Mouse (Mus musculus) lung, postnatal 4 days (tissue): ENCODE measurements at regions not wholly inside any gene's neighbourhood (a gene's known extent, or its start where the extent isn't known, plus 50 kb on each side); places are given as distances from the start of the nearest gene placed in this dataset.

Experiments
- DNase-seq, 2 experiments: peaks; one replicate each; pipeline ENCODE4 v3.0.0; 2021

DNA sequence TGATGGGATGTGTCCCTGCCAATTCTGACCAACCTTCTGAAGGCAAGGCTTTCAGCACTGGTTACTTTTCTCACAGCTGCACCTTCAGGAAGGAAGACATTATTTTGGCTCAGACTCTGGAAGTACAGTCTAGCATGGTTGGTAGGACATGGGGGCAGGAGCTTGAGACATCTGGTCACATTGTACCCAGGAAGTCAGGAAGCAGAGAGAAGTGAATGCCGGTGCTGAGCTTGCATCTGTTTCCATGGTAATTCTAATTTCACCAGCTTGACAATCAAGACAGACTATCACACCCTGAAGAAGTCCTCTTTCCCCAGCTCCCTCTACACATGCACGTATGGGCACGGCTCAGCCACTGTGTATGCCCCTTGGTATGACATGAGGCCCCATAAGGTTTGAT is 210.6 kb downstream of the Cyp26b1 start:
- no peak for DNase-seq

- no peak for DNase-seq
These were observed 212.1 kb downstream of the Cyp26b1 start for GRCm38 (mm10) chr6:84381571-84381970.

DNA sequence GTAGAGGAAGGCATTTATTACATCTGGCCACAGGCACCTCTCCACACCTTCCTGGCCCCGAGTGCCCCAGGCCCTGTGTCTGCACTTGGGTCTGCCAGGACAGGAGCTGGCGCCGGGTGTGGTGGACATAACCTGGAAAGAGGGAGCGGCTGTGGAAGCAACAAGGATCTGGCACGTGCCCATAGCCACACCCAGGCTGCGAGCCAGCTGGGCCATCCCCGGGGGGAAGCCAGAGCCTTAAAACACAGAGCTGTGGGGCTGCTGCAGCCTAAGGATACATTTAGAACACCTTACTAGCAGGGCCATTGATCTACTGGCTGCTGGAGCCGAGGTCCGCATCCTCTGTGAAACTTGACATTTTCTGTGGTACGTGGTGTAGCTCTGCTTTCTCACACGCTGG is 217.0 kb downstream of the Cyp26b1 start:
- DNase-seq: no peak

DNA sequence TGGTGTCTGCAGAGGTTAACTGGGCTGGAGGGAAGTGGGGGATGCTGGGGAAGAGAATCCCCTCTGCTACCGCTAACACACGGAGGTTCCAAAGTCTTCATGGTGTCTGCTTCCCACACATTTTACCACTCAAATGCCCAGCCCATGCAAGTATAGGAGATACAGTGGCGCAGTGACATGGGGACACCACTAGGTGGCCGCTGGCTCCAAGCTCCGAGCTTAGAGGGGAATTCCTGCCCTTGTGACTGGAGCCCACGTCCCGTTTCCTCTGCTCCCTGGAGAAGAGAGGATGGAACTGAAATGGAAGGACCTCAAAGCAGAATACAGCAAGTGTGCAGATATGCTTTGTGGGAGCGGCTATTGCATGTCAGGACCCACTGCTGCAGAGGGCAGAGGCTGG is 218.2 kb downstream of the Cyp26b1 start:
- peak; percentile 59 to 62 for DNase-seq

- no peak for DNase-seq
These were observed 227.3 kb downstream of the Cyp26b1 start for GRCm38 (mm10) chr6:84366365-84366764.

DNA sequence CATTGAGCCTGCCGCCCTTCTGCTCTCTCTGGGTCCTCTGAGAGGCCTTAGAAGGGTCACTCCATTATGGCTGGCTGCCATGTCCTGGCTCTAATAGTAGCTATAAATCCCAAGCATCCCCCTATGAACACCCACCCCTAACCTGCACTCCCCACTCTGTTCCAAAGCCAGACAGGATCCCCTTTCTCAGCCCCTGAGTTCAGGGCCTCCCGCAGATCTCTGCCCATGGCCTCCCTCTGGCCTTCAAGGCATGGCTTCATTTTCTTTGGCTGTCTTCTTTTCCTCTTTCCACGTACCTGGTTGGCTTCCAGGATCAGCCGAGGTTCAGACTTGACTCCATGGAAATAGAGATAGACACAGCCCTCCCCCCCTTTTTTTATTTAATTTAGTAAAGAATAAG is 227.8 kb downstream of the Cyp26b1 start:
- DNase-seq: no peak

DNA sequence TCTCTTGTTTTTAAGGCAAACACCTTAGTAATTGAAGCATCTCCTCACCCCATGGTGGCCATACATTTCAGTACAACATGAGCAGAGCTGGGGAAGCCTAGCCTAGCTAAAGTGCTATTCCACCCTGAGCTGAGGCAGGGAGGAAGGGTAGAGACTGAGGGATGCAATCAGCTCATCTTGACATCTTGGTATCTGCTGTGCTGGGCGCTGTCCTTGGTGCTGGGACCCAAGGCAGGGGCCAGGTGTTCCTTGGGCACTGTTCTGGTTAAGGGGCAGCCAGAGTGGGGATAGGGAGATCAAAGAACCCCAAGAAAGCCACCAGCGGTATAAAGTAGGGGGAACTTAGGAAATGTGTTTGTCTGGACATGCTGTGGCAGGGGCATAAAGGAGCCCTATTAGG is 228.7 kb downstream of the Cyp26b1 start:
- DNase-seq: no peak

- DNase-seq: no peak
These were observed 231.4 kb downstream of the Cyp26b1 start for GRCm38 (mm10) chr6:84362331-84362730.

- DNase-seq: no peak
These were observed 235.8 kb downstream of the Cyp26b1 start for GRCm38 (mm10) chr6:84357911-84358310.

DNA sequence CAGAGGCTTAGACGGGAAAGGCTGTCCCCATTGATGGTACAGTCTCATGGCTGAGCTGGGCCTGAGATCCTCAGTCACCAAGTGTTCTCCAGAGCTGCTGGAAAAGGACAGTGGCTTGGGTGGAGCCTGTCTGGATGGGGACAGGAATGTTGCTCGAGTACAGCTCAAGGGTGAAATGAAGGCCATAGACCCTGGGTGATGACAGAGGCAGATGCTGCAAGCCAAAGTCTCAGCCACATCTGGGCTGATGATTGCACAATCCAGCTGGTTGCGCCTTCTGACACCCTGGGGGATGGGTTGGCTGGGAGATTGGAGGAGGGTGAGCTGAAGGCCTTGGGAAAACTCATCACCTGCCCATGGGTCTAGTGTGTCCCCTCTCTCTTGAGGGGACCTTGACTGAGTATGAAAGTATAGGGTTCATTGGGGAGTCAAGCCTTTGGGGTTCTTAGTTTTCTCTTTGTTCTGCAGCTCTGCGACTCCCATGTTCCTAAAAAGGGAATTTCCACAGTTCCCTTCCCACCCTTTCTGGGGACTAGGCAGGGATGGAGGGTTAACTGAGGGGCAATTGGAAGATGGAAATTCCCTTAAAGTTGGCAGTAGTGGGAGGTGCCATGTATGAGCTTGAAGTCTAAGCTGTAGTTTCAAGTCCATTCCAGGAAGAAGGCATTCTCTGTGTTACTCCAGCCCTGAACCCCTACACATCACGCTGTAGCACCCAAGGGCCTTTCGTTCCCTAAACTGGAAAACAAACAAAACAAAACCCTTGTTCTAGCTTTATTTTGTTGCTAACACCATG is 240.1 kb downstream of the Cyp26b1 start:
- DNase-seq: peak in 1 of 2 experiments; percentile 43

DNA sequence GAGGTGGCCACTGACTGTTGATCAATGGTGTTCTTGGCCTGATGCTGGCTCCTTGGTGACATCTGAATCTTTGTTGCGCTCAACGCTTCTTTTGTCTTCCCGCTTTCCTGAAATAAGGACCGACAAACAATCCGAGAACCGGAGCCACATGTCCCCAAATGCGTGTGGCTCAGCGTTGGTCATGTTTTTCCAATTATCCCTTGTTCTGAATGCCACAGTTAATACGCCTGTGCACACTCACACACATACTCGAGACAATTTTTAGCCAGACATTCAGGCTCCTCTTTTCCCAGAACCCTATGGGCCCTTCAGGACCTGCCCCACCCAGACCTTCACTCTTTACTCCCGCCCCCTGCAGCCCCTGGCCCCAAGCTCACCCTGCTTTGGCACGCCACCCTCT is 248.8 kb downstream of the Cyp26b1 start:
- DNase-seq: no peak

DNA sequence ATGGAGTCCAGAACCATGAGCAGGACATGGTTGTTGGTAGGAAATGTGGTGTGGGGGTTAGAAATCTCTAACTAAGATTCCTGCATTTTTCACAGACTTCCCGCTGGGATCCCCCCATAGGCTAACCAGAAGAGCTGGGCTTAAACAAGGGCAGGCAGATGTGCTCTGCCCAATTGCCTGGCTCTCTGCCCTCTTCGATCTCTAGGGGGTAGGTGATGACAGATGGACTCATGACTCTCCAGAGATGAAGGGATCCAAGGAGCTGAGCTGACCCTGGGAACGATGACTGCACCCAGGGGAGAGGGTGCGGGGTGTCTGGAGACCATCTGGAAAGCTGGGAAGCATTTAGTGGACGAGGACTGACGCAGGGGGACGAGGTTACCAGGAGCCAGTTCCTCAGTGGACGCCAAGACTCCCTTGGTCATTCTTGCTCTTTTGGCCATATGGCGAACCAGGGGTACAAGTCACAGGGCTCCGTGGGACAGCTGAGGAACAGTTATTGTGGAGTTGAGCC is 260.0 kb downstream of the Cyp26b1 start:
- DNase-seq: no peak

GRCm38 (mm10) chr6:84329106-84329505 is 264.6 kb downstream of the Cyp26b1 start:
- DNase-seq: no peak

DNA sequence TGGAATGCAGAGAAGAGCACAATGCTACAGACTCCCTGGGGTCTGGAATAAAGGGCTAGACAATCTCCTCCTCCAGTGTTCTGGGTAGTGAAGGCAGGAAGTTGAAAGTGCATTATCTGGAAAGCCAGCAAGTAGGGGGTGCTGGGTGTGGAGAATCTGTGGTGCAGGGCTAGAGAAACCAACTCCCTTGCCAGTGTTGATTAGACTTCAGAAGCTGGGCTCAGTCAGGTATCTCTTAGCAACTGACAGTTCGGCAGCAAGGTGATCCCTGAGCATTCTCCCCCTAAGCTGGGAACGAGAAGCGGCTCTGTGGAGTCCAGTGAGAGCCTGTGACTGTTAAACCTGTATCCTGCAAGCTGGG is 265.7 kb downstream of the Cyp26b1 start:
- no peak for DNase-seq

DNA sequence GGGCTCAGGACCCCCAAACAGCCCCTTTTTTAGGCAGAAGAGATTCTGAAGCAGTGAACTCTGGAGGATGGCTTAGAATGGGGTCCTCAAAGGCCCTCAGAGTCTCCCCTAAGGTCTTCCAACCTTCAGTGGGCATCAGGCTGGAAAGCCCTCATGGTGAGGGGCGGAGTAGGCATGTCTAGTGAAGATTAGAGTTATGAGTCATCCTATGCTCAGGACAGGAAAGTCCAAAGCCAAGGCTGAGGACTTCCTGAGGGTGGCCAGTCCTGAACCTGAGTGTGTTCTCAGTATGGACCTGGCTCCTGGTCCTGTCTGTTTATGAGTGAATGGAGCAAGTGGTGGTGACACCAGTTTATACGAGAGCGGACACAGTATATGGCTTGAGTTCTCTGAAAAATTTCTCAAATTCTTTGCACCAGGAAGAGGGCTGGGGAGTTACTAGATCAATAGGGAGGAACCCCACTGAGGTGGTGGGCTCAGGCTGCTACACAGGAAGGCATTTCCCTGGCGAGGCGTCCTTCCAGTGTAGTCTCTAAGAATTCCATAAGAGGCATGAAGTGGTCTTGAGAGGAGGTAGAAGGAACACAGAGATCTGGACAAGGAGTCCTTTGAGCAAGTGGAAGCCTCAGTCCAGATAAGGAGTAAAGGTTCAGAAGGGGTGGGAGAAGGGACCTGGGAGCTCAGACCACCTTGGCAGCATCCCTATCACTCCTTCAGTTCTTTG is 266.2 kb downstream of the Cyp26b1 start:
- DNase-seq: no peak

GRCm38 (mm10) chr6:84325384-84326114 is 268.2 kb downstream of the Cyp26b1 start:
- peak; percentile 61 to 87 for DNase-seq

DNA sequence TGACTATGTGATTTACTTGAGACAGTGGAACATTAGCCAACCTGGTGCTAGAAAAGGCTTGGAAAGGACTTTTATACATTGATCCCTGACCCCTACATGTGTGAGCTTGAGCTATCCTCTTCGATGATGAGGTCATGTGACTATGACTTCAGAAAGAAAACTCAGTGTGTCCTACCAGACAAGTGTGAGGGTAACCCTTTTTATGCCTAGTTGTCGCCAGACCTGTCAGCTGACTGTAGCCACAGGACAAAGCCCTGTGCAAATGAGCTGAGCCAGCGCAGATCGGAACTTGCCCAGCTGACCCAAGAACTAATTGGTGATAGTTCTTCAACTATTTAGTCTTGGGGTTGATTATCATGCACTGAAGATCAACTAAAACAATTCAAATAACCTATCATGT is 269.5 kb downstream of the Cyp26b1 start:
- no peak for DNase-seq

DNA sequence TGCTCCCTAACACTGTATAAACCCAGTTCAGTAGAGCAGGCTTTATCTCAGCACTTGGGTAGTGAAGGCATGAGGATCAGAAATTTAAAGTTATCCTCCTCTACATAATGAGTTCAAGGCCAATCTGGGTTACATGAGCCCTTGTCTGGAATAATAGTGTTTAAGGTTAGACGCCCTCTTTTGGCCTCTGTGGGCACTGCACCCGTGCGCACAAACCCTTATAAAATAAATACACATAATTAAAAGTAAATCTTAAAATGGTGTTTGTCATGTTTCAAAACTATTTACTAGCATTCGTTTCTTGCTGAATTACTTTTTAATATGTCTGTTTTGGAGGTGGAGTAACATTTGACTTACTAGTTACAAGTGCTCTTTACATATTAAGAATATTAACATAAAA is 271.2 kb downstream of the Cyp26b1 start:
- no peak for DNase-seq

DNA sequence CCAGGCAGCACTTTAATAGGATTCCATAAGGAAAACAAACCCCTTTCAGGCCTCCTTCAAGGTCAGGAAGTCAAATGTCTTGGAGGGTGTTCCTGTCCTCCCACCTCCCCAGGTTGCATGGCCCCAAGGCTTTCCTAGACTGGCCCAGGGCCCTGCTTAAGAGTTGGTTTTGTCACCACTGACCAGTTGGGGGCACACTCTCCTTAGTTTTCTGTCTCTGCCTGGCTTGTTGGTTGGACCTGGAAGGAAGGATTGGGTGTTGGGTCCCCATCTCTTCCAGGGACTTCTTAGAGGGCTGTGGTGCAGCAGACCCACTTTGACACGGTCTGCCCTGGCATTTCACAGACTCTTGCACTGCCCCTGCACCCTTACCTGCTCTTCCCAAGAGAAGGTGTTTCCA is 273.1 kb downstream of the Cyp26b1 start:
- DNase-seq: peak in 1 of 2 experiments; percentile 49

GRCm38 (mm10) chr6:84318774-84319173 is 274.9 kb downstream of the Cyp26b1 start:
- DNase-seq: peak; percentile 26 to 69

DNA sequence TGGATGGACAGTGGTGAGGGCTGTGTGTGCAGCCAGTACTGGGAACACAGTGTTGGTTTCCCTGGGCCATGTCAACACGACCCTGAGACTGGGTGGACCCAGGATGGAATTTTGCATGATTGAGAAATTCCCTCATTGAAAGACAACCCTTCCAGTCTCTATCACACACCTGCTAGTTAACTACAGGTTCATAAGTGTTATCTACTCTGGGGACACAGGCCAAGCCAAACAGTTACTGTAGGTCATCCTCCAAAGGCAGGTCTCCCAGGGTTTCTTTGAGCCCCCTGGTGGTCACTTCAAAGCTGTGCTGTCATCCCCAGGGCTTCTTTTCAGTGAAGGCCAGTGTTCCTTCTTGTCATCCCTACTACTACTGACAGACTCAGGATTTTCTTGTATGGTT is 276.7 kb downstream of the Cyp26b1 start:
- DNase-seq: no peak

DNA sequence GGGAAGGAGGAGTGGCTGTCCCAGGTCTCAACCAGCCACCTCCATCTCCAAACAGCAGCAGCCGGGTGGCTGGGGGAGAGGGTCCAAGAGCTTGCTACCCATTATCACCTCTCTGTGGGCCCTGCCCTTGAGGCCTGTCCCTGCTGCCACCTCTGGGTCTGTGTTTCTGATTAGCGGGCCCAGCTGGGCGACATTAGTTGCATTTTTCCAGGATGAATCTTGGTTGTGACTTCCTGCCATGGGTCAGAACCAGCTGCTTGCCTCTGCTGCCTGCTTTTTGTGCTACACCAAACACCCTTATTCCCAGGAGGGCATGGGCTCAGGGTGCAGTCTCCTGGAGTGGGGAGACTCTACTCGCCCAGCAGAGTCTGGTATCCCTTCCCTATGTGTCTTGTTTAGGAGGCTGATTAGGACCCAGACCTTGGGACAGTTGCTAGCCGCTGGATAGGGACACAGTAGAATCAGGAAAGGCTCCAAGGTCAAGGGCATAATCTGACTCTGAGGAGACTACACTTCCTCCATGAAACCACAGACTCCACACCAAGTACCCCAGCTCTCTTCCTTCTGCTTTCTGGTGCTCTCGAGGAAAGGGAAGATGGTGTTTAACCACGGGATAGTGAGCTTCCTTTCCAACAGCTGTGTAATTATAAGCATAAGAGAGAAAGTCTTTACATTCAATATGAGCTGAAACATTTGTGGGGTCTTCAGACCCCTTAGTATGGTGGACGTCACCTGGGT is 278.4 kb downstream of the Cyp26b1 start:
- DNase-seq: no peak

DNA sequence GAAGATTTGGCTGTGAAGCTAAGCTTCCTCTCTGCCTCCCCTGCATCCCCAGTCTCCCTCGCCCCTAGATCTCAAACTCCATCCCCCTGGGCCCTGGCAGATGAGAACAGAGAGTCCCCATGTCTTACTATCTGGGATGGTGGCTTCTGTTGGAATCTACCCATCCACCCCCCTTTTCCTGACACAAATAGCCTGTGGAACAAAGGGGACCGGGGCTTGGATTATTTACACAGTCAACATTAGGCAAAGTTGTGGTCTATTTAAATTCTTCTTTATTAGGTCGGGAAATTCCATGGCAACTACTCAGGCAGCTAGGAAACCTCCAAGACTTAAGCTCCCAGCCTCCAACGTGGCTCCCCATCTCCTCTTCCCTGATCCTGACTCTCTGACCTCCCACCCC is 279.9 kb downstream of the Cyp26b1 start:
- DNase-seq: no peak
